Mouse (Mus musculus) small intestine, adult 2 months (tissue): ENCODE data around the gene Epb41l4b. TPM values are rescaled to one million over a fixed set of nuclear protein-coding genes. Genes with fewer than 3 reads are reported as not detected.

ENCODE experiments used
- H3K27ac ChIP-seq: fragments of 200-500 bp; 2 replicates; pipeline ENCODE4 v1.5.1; 2012; ENCODE audit warnings: low read depth, low read length, control low read depth, inconsistent platforms; ENCODE audit not compliant: insufficient read depth
- H3K27me3 ChIP-seq: fragments of 200-500 bp; 2 replicates; pipeline ENCODE4 v1.6.1; 2012; ENCODE audit warnings: mild to moderate bottlenecking, moderate library complexity, low read length, inconsistent platforms; ENCODE audit not compliant: control insufficient read depth, insufficient read depth
- H3K36me3 ChIP-seq: fragments of 200-500 bp; 2 replicates; pipeline ENCODE4 v1.6.1; 2012; ENCODE audit warnings: mild to moderate bottlenecking, low read length, control low read depth, inconsistent platforms; ENCODE audit not compliant: control insufficient read depth, insufficient read depth
- H3K4me1 ChIP-seq: fragments of 200-500 bp; 2 replicates; pipeline ENCODE4 v1.6.1; 2012; ENCODE audit warnings: low read length, inconsistent platforms, mixed read lengths; ENCODE audit not compliant: control insufficient read depth, insufficient read depth, insufficient read length
- H3K4me3 ChIP-seq: fragments of 200-500 bp; 2 replicates; pipeline ENCODE4 v1.5.1; 2012; ENCODE audit warnings: low read depth, mild to moderate bottlenecking, control low read depth, inconsistent platforms, low read length, moderate library complexity
- CTCF ChIP-seq: fragments of 200-500 bp; IDR thresholded peaks from 2 replicates; pipeline ENCODE4 v1.5.1; 2012; ENCODE audit warnings: low read depth, mild to moderate bottlenecking, control low read depth, inconsistent platforms, low read length, moderate library complexity, mixed read lengths; ENCODE audit not compliant: insufficient replicate concordance, insufficient read length; ENCODE audit errors: extremely low read depth
- POLR2A ChIP-seq: fragments of 200-500 bp; IDR thresholded peaks from 2 replicates; pipeline ENCODE4 v1.6.1; 2012; ENCODE audit warnings: low read depth, mild to moderate bottlenecking, control low read depth, inconsistent platforms, low read length, moderate library complexity
- WGBS: fragments of 180-500 bp; shearing (Covaris S2); methylation state at CpG from one replicate; pipeline ENCODE4 v1.1.7; 2018; 5-methylcytosine and 5-hydroxymethylcytosine counted together
- polyA plus RNA-seq: library from polyadenylated mRNA; depleted of rRNA; stranded (reverse); fragments of >200 nt; gene quantifications from 2 replicates; pipeline ENCODE4 v1.2.3, GENCODE M21; 2012

Epb41l4b gene
- polyA plus RNA-seq, 1 experiment = 81.4 TPM

- Histone ChIP-seq H3K4me1 (no peaks in the 10 kb centered on the region), H3K4me3 (no peak overlapping the region), H3K27ac (no peak overlapping the region), H3K36me3 (peaks cover 30% of the 10 kb centered on the region), H3K27me3 (no peaks in the 10 kb centered on the region)
- TF ChIP-seq POLR2A (no peak), CTCF (no peak)
- 78% methylated on average over 7 of the region's 7 CpGs for WGBS
Observed at GRCm38 (mm10) chr4:57073843-57074242, 69.4 kb downstream of the Epb41l4b start.

- peaks cover 26% of the 10 kb centered on the region for H3K36me3 ChIP-seq
- H3K4me1 ChIP-seq = no peaks in the 10 kb centered on the region
- WGBS = 80% methylated on average over 14 of the region's 14 CpGs
- TF ChIP-seq POLR2A (no peak), CTCF (no peak)
- no peak overlapping the region for H3K4me3 ChIP-seq
- no peak overlapping the region for H3K27ac ChIP-seq
- H3K27me3 ChIP-seq = no peaks in the 10 kb centered on the region
Observed at GRCm38 (mm10) chr4:57073174-57073573, 70.1 kb downstream of the Epb41l4b start.

- 69% methylated on average over 6 of the region's 6 CpGs for WGBS
Observed at GRCm38 (mm10) chr4:57070640-57071039, 72.6 kb downstream of the Epb41l4b start.

GRCm38 (mm10) chr4:57068397-57068796, 74.8 kb downstream of the Epb41l4b start:
- no peak overlapping the region for H3K27ac ChIP-seq
- WGBS = 63% methylated on average over 7 of the region's 7 CpGs
- no peaks in the 10 kb centered on the region for H3K27me3 ChIP-seq
- TF ChIP-seq POLR2A (no peak), CTCF (no peak)
- H3K36me3 ChIP-seq = peaks cover 16% of the 10 kb centered on the region
- H3K4me1 ChIP-seq = no peaks in the 10 kb centered on the region
- no peak overlapping the region for H3K4me3 ChIP-seq

More at GRCm38 (mm10) chr4:57070640-57071039, 72.6 kb downstream of the Epb41l4b start:
- Histone ChIP-seq H3K4me1 (no peaks in the 10 kb centered on the region), H3K36me3 (peaks cover 24% of the 10 kb centered on the region), H3K27me3 (no peaks in the 10 kb centered on the region), H3K4me3 (no peak overlapping the region), H3K27ac (no peak overlapping the region)
- TF ChIP-seq POLR2A (no peak), CTCF (no peak)

GRCm38 (mm10) chr4:57067801-57068200, 75.4 kb downstream of the Epb41l4b start:
- TF ChIP-seq POLR2A = no peak
- no peak for TF ChIP-seq CTCF
- Histone ChIP-seq H3K27ac (no peak overlapping the region), H3K4me1 (no peaks in the 10 kb centered on the region), H3K27me3 (no peaks in the 10 kb centered on the region), H3K36me3 (peaks cover 19% of the 10 kb centered on the region), H3K4me3 (no peak overlapping the region)
- 79% methylated on average over 5 of the region's 5 CpGs for WGBS

- no peaks in the 10 kb centered on the region for H3K4me1 ChIP-seq
- 86% methylated on average over 2 of the region's 2 CpGs for WGBS
- H3K27me3 ChIP-seq = no peaks in the 10 kb centered on the region
- H3K36me3 ChIP-seq = peaks cover 23% of the 10 kb centered on the region
- no peak overlapping the region for H3K4me3 ChIP-seq
- no peak overlapping the region for H3K27ac ChIP-seq
- TF ChIP-seq POLR2A = no peak
- TF ChIP-seq CTCF = no peak
Observed at GRCm38 (mm10) chr4:57066936-57067335, 76.3 kb downstream of the Epb41l4b start.

GRCm38 (mm10) chr4:57065273-57065672, 78.0 kb downstream of the Epb41l4b start:
- Histone ChIP-seq H3K4me3 (no peak overlapping the region), H3K27me3 (no peaks in the 10 kb centered on the region), H3K4me1 (no peaks in the 10 kb centered on the region), H3K36me3 (peaks cover 28% of the 10 kb centered on the region), H3K27ac (no peak overlapping the region)
- peak; percentile 91; the same call in 1 of the 2 replicates for TF ChIP-seq CTCF
- no peak for TF ChIP-seq POLR2A
- WGBS = 33% methylated on average over 4 of the region's 4 CpGs

- Histone ChIP-seq H3K27me3 (no peaks in the 10 kb centered on the region), H3K36me3 (peaks cover 26% of the 10 kb centered on the region), H3K4me3 (no peak overlapping the region), H3K27ac (no peak overlapping the region), H3K4me1 (no peaks in the 10 kb centered on the region)
- TF ChIP-seq POLR2A (no peak), CTCF (no peak)
- WGBS = 36% methylated on average over 2 of the region's 2 CpGs
Observed at GRCm38 (mm10) chr4:57064830-57065229, 78.4 kb downstream of the Epb41l4b start.
